Mouse (Mus musculus) G1E (cell line): ENCODE data around the gene Coa7.

Experiments used
- CTCF ChIP-seq: IDR thresholded peaks from 2 replicates; pipeline ENCODE4 v1.5.1; 2012; ENCODE audit warnings: low read depth, low read length, inconsistent platforms, mixed read lengths
- GATA1 ChIP-seq: IDR thresholded peaks from 2 replicates; pipeline ENCODE4 v1.6.1; 2012; ENCODE audit warnings: borderline replicate concordance, low read length, inconsistent platforms, mixed read lengths
- TAL1 ChIP-seq: conservative IDR thresholded peaks from 2 replicates; pipeline ENCODE4 v1.6.1; 2012; ENCODE audit warnings: low read depth, low read length, inconsistent platforms, mixed read lengths

GRCm38 (mm10) chr4:108302296-108302890 lies 25.5 kb upstream of the Coa7 start:
- TF ChIP-seq CTCF (no peak), TAL1 (no peak), GATA1 (no peak)
